Mouse (Mus musculus): ENCODE data around the gene Ank2.

- TF ChIP-seq CTCF (IDR thresholded peaks at IDR 0.05; ENCODE audit: low read depth) = no peak
- no peak for TF ChIP-seq EP300 (IDR thresholded peaks at IDR 0.05; ENCODE audit: low read depth)
These were observed 205.1 kb downstream of the Ank2 start for GRCm38 (mm10) chr3:127294079-127294478.

Data from liver, postnatal 0 days (tissue).